ENCODE assay signal across 8 mouse cellular contexts in genomic region chr10:126919067-126919466, GRCm38 (mm10). TPM values are rescaled to one million over a fixed set of nuclear protein-coding genes. Genes with fewer than 3 reads are reported as not detected.
A peak's percentile ranks its signal among the peaks of the same experiment; 100 is the strongest.
DNase-seq lines count a peak whose midpoint lies in the region; ATAC-seq and TF ChIP-seq lines count a peak whose summit lies in the region.

No protein-coding gene starts in this region.

- no peak overlapping the region for H3K4me2 ChIP-seq in embryonic facial prominence, embryonic 11.5 days (ENCODE audit: low read depth, low read length)
- H3K4me2 ChIP-seq in limb, embryonic 12.5 days: no peak overlapping the region
- H3K4me2 ChIP-seq in midbrain, embryonic 16.5 days (ENCODE audit: low read length): no peak overlapping the region

- no peak overlapping the region for H3K4me3 ChIP-seq in embryonic facial prominence, embryonic 11.5 days (ENCODE audit: low read depth, low read length)
- H3K4me3 ChIP-seq in heart, adult 2 months: no peak overlapping the region
- H3K4me3 ChIP-seq in limb, embryonic 12.5 days (replicated peaks): no peak overlapping the region
- H3K4me3 ChIP-seq in midbrain, embryonic 16.5 days (ENCODE audit: low read depth, low read length): no peak overlapping the region

- no peak; the same call in 1 of the 2 replicates for TF ChIP-seq CTCF in heart, adult 2 months (IDR thresholded peaks at IDR 0.05)

- no peaks in the 10 kb centered on the region for H3K79me2 ChIP-seq in heart, adult 2 months (replicated peaks; ENCODE audit: control insufficient read depth, insufficient read depth, low read length)

- DNase-seq in 3134 (ENCODE audit: extremely low read depth, insufficient read length, low spot score): peak; percentile 64
- DNase-seq in adrenal gland, postnatal 14 days: peak; percentile 94
- DNase-seq in embryonic facial prominence, embryonic 11.5 days (ENCODE audit: low spot score): peak; percentile 96
- peak; percentile 89 to 96 for DNase-seq in heart, adult 2 months
- DNase-seq in kidney, adult 8-10 months: peak; percentile 82 to 93
- peak; percentile 85 to 91 for DNase-seq in spleen, postnatal 10 days (ENCODE audit: low spot score in 2 of 2)

- H3K4me1 ChIP-seq in embryonic facial prominence, embryonic 11.5 days (ENCODE audit: control insufficient read depth, insufficient read depth, low read length): no peaks in the 10 kb centered on the region
- H3K4me1 ChIP-seq in heart, adult 2 months (ENCODE audit: control insufficient read depth, insufficient read depth, low read length): no peaks in the 10 kb centered on the region
- no peaks in the 10 kb centered on the region for H3K4me1 ChIP-seq in limb, embryonic 12.5 days (replicated peaks)
- H3K4me1 ChIP-seq in midbrain, embryonic 16.5 days (ENCODE audit: control insufficient read depth, insufficient read depth, low read length): no peaks in the 10 kb centered on the region

- intact Hi-C loops in heart, adult 2 months (cut with DNase I): loop anchor here (1.0 kb wide), 2 partner anchors 71 to 111 kb away; partner anchors contain the start of gene Tsfm

- no peak overlapping the region for H3K27ac ChIP-seq in embryonic facial prominence, embryonic 11.5 days (replicated peaks; ENCODE audit: low read depth, low read length)
- H3K27ac ChIP-seq in heart, adult 2 months: no peak overlapping the region
- no peak overlapping the region for H3K27ac ChIP-seq in limb, embryonic 12.5 days
- H3K27ac ChIP-seq in midbrain, embryonic 16.5 days (ENCODE audit: low read length): no peak overlapping the region

- no peaks in the 10 kb centered on the region for H3K36me3 ChIP-seq in embryonic facial prominence, embryonic 11.5 days (replicated peaks; ENCODE audit: control insufficient read depth, insufficient read depth, low read depth, low read length)
- H3K36me3 ChIP-seq in heart, adult 2 months (ENCODE audit: control insufficient read depth, insufficient read depth, low read length): no peaks in the 10 kb centered on the region
- no peaks in the 10 kb centered on the region for H3K36me3 ChIP-seq in limb, embryonic 12.5 days
- no peaks in the 10 kb centered on the region for H3K36me3 ChIP-seq in midbrain, embryonic 16.5 days (ENCODE audit: control insufficient read depth, insufficient read depth, low read length)

- peak; percentile 100 for TF ChIP-seq EP300 in heart, adult 2 months (IDR thresholded peaks at IDR 0.05; ENCODE audit: insufficient read depth, low read depth, low read length)

- ATAC-seq in embryonic facial prominence, embryonic 11.5 days (replicated peaks; ENCODE audit: insufficient number of reproducible peaks, low FRiP score, low TSS enrichment, low read depth): peak; percentile 63; the same call in 1 of the 2 replicates
- ATAC-seq in limb, embryonic 12.5 days (ENCODE audit: insufficient number of reproducible peaks, insufficient read depth, low FRiP score, low TSS enrichment, low read depth): 0 out of 2 replicates have a peak, but pooled peaks have one; percentile 67
- ATAC-seq in midbrain, embryonic 16.5 days: peak; percentile 85

- 6% methylated on average over 9 of the region's 9 CpGs for WGBS in embryonic facial prominence, embryonic 11.5 days
- WGBS in heart, adult 2 months: under 1% methylated on average over 9 of the region's 9 CpGs
- 2% methylated on average over 9 of the region's 9 CpGs for WGBS in limb, embryonic 12.5 days
- WGBS in midbrain, embryonic 16.5 days: 2% methylated on average over 9 of the region's 9 CpGs

- no peaks in the 10 kb centered on the region; the same call in 1 of the 2 replicates for H3K27me3 ChIP-seq in embryonic facial prominence, embryonic 11.5 days (ENCODE audit: control insufficient read depth, insufficient read depth, low read length)
- no peaks in the 10 kb centered on the region for H3K27me3 ChIP-seq in heart, adult 2 months (ENCODE audit: control insufficient read depth, insufficient read depth, low read length)
- no peaks in the 10 kb centered on the region for H3K27me3 ChIP-seq in limb, embryonic 12.5 days
- no peaks in the 10 kb centered on the region for H3K27me3 ChIP-seq in midbrain, embryonic 16.5 days (ENCODE audit: control insufficient read depth, insufficient read depth, low read depth, low read length)

- TF ChIP-seq POLR2A in heart, adult 2 months (IDR thresholded peaks at IDR 0.05; ENCODE audit: insufficient read depth, low read depth, low read length): no peak

- H3K9me3 ChIP-seq in embryonic facial prominence, embryonic 11.5 days (replicated peaks; ENCODE audit: control insufficient read depth, low read length): no peaks in the 10 kb centered on the region
- H3K9me3 ChIP-seq in limb, embryonic 12.5 days: peaks cover 12% of the 10 kb centered on the region
- no peaks in the 10 kb centered on the region for H3K9me3 ChIP-seq in midbrain, embryonic 16.5 days (replicated peaks; ENCODE audit: control insufficient read depth, low read length, poor library complexity, severe bottlenecking)

- no peak overlapping the region for H3K9ac ChIP-seq in embryonic facial prominence, embryonic 11.5 days (replicated peaks; ENCODE audit: low read length)
- H3K9ac ChIP-seq in heart, adult 2 months (ENCODE audit: low read depth, low read length): no peak overlapping the region
- no peak overlapping the region for H3K9ac ChIP-seq in limb, embryonic 12.5 days (replicated peaks)
- H3K9ac ChIP-seq in midbrain, embryonic 16.5 days (ENCODE audit: low read depth, low read length): no peak overlapping the region

RNA-seq across cellular contexts. Expression of gene Atp23, which starts 17.9 kb away (rescaled TPM):
- total RNA-seq in adrenal gland, postnatal 14 days (2021): 7.1 and 8.9 TPM in 2 replicates
- 18.9 and 19.3 TPM in 2 replicates for polyA plus RNA-seq in embryonic facial prominence, embryonic 11.5 days (2014; fragmentation: Nextera tagmentation; extraction: Ambion mirVana)
- total RNA-seq in heart, adult 2 months (2021): 1 to 10 TPM; 4.9 to 5.5 TPM
- polyA plus RNA-seq in heart, adult 2 months (2012; rRNA removed): 5.3 and 5.5 TPM in 2 replicates
- polyA plus RNA-seq in limb, embryonic 12.5 days (2016; fragmentation: Nextera tagmentation; extraction: Ambion mirVana): 22.9 TPM in 2 replicates
- polyA plus RNA-seq in midbrain, embryonic 16.5 days (2015; fragmentation: Nextera tagmentation; extraction: Ambion mirVana): 13.4 and 15.6 TPM in 2 replicates

RNA-seq across cellular contexts. Expression of gene Ctdsp2, which starts 59.5 kb away (rescaled TPM):
- 115 and 144 TPM in 2 replicates for total RNA-seq in adrenal gland, postnatal 14 days (2021)
- 64.8 and 67.9 TPM in 2 replicates for polyA plus RNA-seq in embryonic facial prominence, embryonic 11.5 days (2014; fragmentation: Nextera tagmentation; extraction: Ambion mirVana)
- total RNA-seq in heart, adult 2 months (2021): 100 to 1,000 TPM in 1 of 2 experiments, 10 to 100 TPM in 1; 82.2 to 108 TPM
- polyA plus RNA-seq in heart, adult 2 months (2012; rRNA removed): 85.6 and 114 TPM in 2 replicates
- polyA plus RNA-seq in limb, embryonic 12.5 days (2016; fragmentation: Nextera tagmentation; extraction: Ambion mirVana): 74.6 and 89.2 TPM in 2 replicates
- 12.0 and 13.5 TPM in 2 replicates for polyA plus RNA-seq in midbrain, embryonic 16.5 days (2015; fragmentation: Nextera tagmentation; extraction: Ambion mirVana)
